Mouse (Mus musculus) ES-E14 (cell line): Measurements from ENCODE around the gene Noxo1. TPM values are rescaled to one million over a fixed set of nuclear protein-coding genes. Genes with fewer than 3 reads are reported as not detected.

Source experiments
- DNase-seq: peaks from one replicate; pipeline ENCODE4 v3.0.0-alpha.2; 2013; ENCODE audit warnings: low read depth, low spot score
- H3K27ac ChIP-seq: 2 replicates; pipeline ENCODE4 v1.5.1; 2012; ENCODE audit warnings: low read depth, mild to moderate bottlenecking, low read length, moderate library complexity, mixed read lengths; ENCODE audit not compliant: poor library complexity, insufficient read depth, severe bottlenecking
- H3K36me3 ChIP-seq: 2 replicates; pipeline ENCODE4 v1.6.1; 2012; ENCODE audit warnings: mild to moderate bottlenecking, low read length, moderate library complexity, mixed read lengths; ENCODE audit not compliant: control insufficient read depth, poor library complexity, insufficient read depth, severe bottlenecking
- H3K4me1 ChIP-seq, 2 experiments: fragments of 150-350 bp in 1 of 2; sonication (generic) in 1 of 2; 2 replicates each; pipeline ENCODE4 v1.6.1; 2012; ENCODE audit warnings: low read length in 2 of 2, mild to moderate bottlenecking in 1 of 2, mixed read lengths in 1 of 2; ENCODE audit not compliant: control insufficient read depth in 2 of 2, insufficient read depth in 2 of 2, poor library complexity in 1 of 2
- H3K4me3 ChIP-seq, 2 experiments: fragments of 150-350 bp in 1 of 2; sonication (generic) in 1 of 2; 2 replicates each; pipeline ENCODE4 v1.5.1; 2012; ENCODE audit warnings: low read length in 2 of 2, low read depth in 1 of 2, mild to moderate bottlenecking in 1 of 2, mixed read lengths in 1 of 2; ENCODE audit not compliant: insufficient read depth in 1 of 2, poor library complexity in 1 of 2, severe bottlenecking in 1 of 2
- H3K9ac ChIP-seq: 2 replicates; pipeline ENCODE4 v1.6.1; 2012; ENCODE audit warnings: low read depth, mild to moderate bottlenecking, low read length, mixed read lengths; ENCODE audit not compliant: poor library complexity, insufficient read depth, severe bottlenecking
- H3K9me3 ChIP-seq: fragments of 150-350 bp; sonication (generic); 2 replicates; pipeline ENCODE4 v1.6.1; 2012; ENCODE audit warnings: low read depth, mild to moderate bottlenecking, low read length; ENCODE audit not compliant: control insufficient read depth, insufficient read depth
- CHD2 ChIP-seq: IDR thresholded peaks from 2 replicates; pipeline ENCODE4 v1.6.1; 2014; ENCODE audit warnings: mild to moderate bottlenecking, low read depth, low read length, inconsistent platforms
- HCFC1 ChIP-seq: IDR thresholded peaks from 2 replicates; pipeline ENCODE4 v1.6.1; 2012; ENCODE audit warnings: low read length, inconsistent platforms, borderline replicate concordance; ENCODE audit not compliant: insufficient read depth
- MAFK ChIP-seq: IDR thresholded peaks from 2 replicates; pipeline ENCODE4 v1.6.1; 2014; ENCODE audit warnings: mild to moderate bottlenecking, low read depth, low read length, inconsistent platforms; ENCODE audit not compliant: insufficient read depth
- ZC3H11A ChIP-seq: IDR thresholded peaks from 2 replicates; pipeline ENCODE4 v1.6.1; 2012; ENCODE audit warnings: low read depth, mild to moderate bottlenecking, inconsistent platforms, low read length, borderline replicate concordance
- ZNF384 ChIP-seq: IDR thresholded peaks from 2 replicates; pipeline ENCODE4 v1.6.1; 2012; ENCODE audit warnings: low read depth, low read length, inconsistent platforms
- in situ Hi-C, 2 experiments: fragments of 600-800 bp; cut with MboI; formaldehyde crosslinking; loops; one replicate each; pipeline ENCODE4 v1.15.1; 2025; ENCODE audit warnings: low sequenced_read_pairs in 2 of 2, inconsistent platforms in 1 of 2; ENCODE audit not compliant: unreplicated experiment in 2 of 2
- total RNA-seq: library from RNA; depleted of rRNA; stranded (reverse); fragments of 300-350 nt; gene quantifications from 2 replicates; pipeline ENCODE4 v1.2.3, GENCODE M21; 2012

Gene Noxo1
- total RNA-seq, 1 experiment: 2.9 TPM

DNA sequence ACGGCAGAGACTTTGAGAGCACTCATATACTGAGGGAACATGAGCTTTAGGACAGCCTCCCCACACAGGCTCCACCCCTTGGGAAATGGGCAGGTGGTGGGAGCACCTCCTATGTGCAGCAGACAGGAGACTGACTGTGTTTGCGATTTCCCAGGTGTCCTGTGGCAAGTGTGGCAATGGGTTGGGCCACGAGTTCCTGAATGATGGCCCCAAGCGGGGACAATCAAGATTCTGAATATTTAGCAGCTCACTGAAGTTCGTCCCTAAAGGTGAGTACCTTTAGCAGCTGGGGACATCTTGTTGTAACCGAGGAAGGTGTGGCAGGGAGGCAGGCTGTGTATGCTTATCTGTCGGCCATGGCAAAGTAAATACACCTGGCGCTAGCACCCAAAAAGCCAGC is 43.9 kb downstream of the Noxo1 start:
- no peaks in the 10 kb centered on the region for H3K9me3 ChIP-seq
- H3K4me1 ChIP-seq: peaks cover 0 to 13% of the 10 kb centered on the region in 2 experiments; a peak in 2 of 4 replicates
- no peaks in the 10 kb centered on the region for H3K36me3 ChIP-seq
- H3K4me3 ChIP-seq: no peak overlapping the region
- H3K9ac ChIP-seq: no peak overlapping the region
- no peak for TF ChIP-seq ZC3H11A
- no peak for TF ChIP-seq MAFK
- no peak for TF ChIP-seq ZNF384
- no peak for TF ChIP-seq CHD2
- TF ChIP-seq HCFC1: no peak
- no peak overlapping the region for H3K27ac ChIP-seq
- in situ Hi-C loops: no loop called here
- DNase-seq: no peak

DNA sequence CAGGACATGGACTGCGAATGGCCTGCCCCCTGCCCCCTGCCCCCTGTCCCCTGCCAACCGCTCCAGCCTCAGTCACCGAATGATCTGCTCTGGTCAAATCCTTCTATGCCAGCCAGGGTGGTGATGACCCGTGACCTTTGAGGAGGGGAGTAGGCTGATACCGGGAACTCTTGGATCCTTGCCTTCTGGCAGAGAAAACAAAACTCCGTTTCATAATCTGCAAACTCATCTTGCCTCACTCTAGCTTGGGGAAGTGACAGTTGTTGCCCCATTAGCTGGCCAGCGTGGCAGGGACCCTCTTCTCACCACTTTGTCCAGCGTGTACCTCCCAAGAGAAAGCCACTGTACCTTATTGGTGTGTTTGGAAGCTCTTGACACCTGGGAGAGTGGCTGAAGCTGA is 46.3 kb downstream of the Noxo1 start:
- Histone ChIP-seq H3K27ac (no peak overlapping the region), H3K36me3 (no peaks in the 10 kb centered on the region), H3K4me3 (no peak overlapping the region), H3K4me1 (peaks cover 0 to 6% of the 10 kb centered on the region in 2 experiments; a peak in 1 of 4 replicates), H3K9me3 (no peaks in the 10 kb centered on the region), H3K9ac (no peak overlapping the region)
- in situ Hi-C loops: no loop called here
- DNase-seq: no peak
- TF ChIP-seq MAFK (no peak), HCFC1 (no peak), ZNF384 (no peak), ZC3H11A (no peak), CHD2 (no peak)

- no peak for TF ChIP-seq HCFC1
- no peak for TF ChIP-seq ZNF384
- TF ChIP-seq CHD2: no peak
- TF ChIP-seq MAFK: no peak
- Histone ChIP-seq H3K9ac (no peak overlapping the region), H3K4me1 (peaks cover 0 to 8% of the 10 kb centered on the region in 2 experiments; a peak in 1 of 4 replicates), H3K9me3 (no peaks in the 10 kb centered on the region), H3K27ac (no peak overlapping the region), H3K36me3 (no peaks in the 10 kb centered on the region), H3K4me3 (no peak overlapping the region)
- in situ Hi-C loops: no loop called here
- DNase-seq: no peak
These were observed 47.9 kb downstream of the Noxo1 start for GRCm38 (mm10) chr17:24743896-24744295.

DNA sequence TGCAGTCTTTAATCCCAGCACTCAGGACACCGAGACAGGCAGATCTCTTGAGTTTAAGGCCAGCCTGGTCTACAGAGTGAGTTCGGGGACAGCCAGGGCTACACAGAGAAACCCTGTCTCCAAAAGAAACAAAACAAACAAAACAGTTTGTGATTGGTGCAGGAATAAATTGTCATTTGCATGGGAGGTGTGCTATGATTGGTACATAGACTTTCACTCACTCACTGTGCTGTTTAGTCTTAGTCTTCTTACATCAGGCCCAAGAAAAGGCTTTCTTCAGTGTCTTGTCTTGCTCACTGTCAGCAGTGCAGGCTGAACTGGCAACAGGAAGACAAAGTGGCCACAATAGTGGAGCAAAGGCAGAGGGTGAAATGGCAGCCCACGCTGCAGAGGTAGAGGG is 48.3 kb downstream of the Noxo1 start:
- peaks cover 0 to 7% of the 10 kb centered on the region in 2 experiments; a peak in 1 of 4 replicates for H3K4me1 ChIP-seq
- H3K36me3 ChIP-seq: no peaks in the 10 kb centered on the region
- in situ Hi-C loops: no loop called here
- DNase-seq: no peak
- TF ChIP-seq MAFK (no peak), HCFC1 (no peak), ZNF384 (no peak), ZC3H11A (no peak), CHD2 (no peak)
- no peak overlapping the region for H3K9ac ChIP-seq
- no peak overlapping the region for H3K4me3 ChIP-seq
- no peaks in the 10 kb centered on the region for H3K9me3 ChIP-seq
- no peak overlapping the region for H3K27ac ChIP-seq
